Mouse (Mus musculus) myocyte (in vitro differentiated cells): ENCODE data around the gene Il13ra1. TPM values are rescaled to one million over a fixed set of nuclear protein-coding genes. Genes with fewer than 3 reads are reported as not detected.

ENCODE experiments used
- H3K27me3 ChIP-seq: one replicate; pipeline ENCODE4 v1.6.1; 2011; ENCODE audit not compliant: control insufficient read depth, insufficient read depth, insufficient read length
- H3K36me3 ChIP-seq: one replicate; pipeline ENCODE4 v1.6.1; 2011; ENCODE audit not compliant: control insufficient read depth, insufficient read depth
- H3K4me2 ChIP-seq: one replicate; pipeline ENCODE4 v1.6.1; 2011; ENCODE audit warnings: low read depth, control low read depth
- H3K4me3 ChIP-seq: one replicate; pipeline ENCODE4 v1.5.1; 2011; ENCODE audit warnings: mild to moderate bottlenecking, control low read depth, moderate library complexity
- H3K79me2 ChIP-seq: one replicate; pipeline ENCODE4 v1.6.1; 2011; ENCODE audit not compliant: control insufficient read depth, insufficient read depth
- H3ac ChIP-seq: one replicate; pipeline ENCODE4 v1.6.1; 2011; ENCODE audit not compliant: control insufficient read depth, insufficient read length
- CEBPB ChIP-seq: IDR thresholded peaks from 2 replicates; pipeline ENCODE4 v1.6.1; 2011; ENCODE audit warnings: mild to moderate bottlenecking, moderate library complexity; ENCODE audit not compliant: poor library complexity, insufficient read depth, severe bottlenecking
- E2F4 ChIP-seq: IDR thresholded peaks from one replicate; pipeline ENCODE4 v1.6.1; 2011; ENCODE audit warnings: mild to moderate bottlenecking, control low read depth, moderate library complexity; ENCODE audit not compliant: insufficient read depth
- MAX ChIP-seq: IDR thresholded peaks from one replicate; pipeline ENCODE4 v1.6.1; 2011; ENCODE audit warnings: low read depth, mild to moderate bottlenecking, control low read depth
- MYOD1 ChIP-seq, 3 experiments: IDR thresholded peaks; one replicate each; pipeline ENCODE4 v1.6.1; 2011; ENCODE audit warnings: control low read depth in 2 of 3, low read depth in 2 of 3, mild to moderate bottlenecking in 2 of 3, moderate library complexity in 1 of 3; ENCODE audit not compliant: insufficient read length in 2 of 3, control insufficient read depth in 1 of 3
- MYOG ChIP-seq, 3 experiments: IDR thresholded peaks; one replicate each; pipeline ENCODE4 v1.6.1; 2011; ENCODE audit warnings: control low read depth in 2 of 3, low read depth in 2 of 3, mild to moderate bottlenecking in 2 of 3; ENCODE audit not compliant: insufficient read length in 2 of 3, control insufficient read depth in 1 of 3, insufficient read depth in 1 of 3
- POLR2A ChIP-seq: IDR thresholded peaks from one replicate; pipeline ENCODE4 v1.6.1; 2011; ENCODE audit warnings: low read depth, mild to moderate bottlenecking, control low read depth, moderate library complexity; ENCODE audit not compliant: insufficient read length
- POLR2AphosphoS2 ChIP-seq: IDR thresholded peaks from one replicate; pipeline ENCODE4 v1.6.1; 2011; ENCODE audit warnings: low read depth, control low read depth; ENCODE audit not compliant: insufficient read length
- REST ChIP-seq: IDR thresholded peaks from one replicate; pipeline ENCODE4 v1.6.1; 2011; ENCODE audit warnings: mild to moderate bottlenecking, control low read depth, moderate library complexity; ENCODE audit not compliant: insufficient read depth, insufficient read length
- SRF ChIP-seq: IDR thresholded peaks from one replicate; pipeline ENCODE4 v1.6.1; 2011; ENCODE audit warnings: low read depth; ENCODE audit not compliant: control insufficient read depth, insufficient read length
- TCF12 ChIP-seq: IDR thresholded peaks from one replicate; pipeline ENCODE4 v1.6.1; 2011; ENCODE audit warnings: mild to moderate bottlenecking, control low read depth; ENCODE audit not compliant: poor library complexity, insufficient read depth, severe bottlenecking
- TCF3 ChIP-seq: IDR thresholded peaks from one replicate; pipeline ENCODE4 v1.6.1; 2011; ENCODE audit warnings: low read depth, control low read depth; ENCODE audit not compliant: insufficient read length
- USF1 ChIP-seq: IDR thresholded peaks from one replicate; pipeline ENCODE4 v1.6.1; 2011; ENCODE audit warnings: low read depth, mild to moderate bottlenecking, control low read depth, moderate library complexity
- polyA plus RNA-seq: library from polyadenylated mRNA; unstranded; fragments of >200 nt; fragmentation: generic; extraction: Trizol; gene quantifications from one replicate; pipeline ENCODE4 v1.2.1, GENCODE M21; 2012; ENCODE audit warnings: missing spikeins

Gene Il13ra1
- polyA plus RNA-seq, 1 experiment: 9.0 TPM

DNA sequence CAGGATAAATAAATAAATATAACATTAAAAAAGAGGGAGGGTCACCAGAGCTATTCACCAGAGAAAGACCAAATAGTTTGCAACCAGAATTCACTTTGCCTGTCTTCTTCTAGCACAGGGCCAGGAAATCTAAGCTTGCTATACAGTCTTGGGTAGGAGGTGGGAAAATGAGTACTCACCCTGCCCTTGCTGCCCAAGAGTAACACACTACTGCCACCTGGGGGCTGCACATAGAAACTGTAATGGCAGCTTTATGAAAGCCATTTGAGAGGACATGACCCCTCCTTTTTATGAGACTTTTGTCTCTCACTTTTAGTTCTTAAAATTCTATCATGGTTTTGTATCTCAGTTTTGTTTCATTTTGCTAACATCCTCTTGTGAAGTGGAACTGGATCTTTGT lies 71.7 kb downstream of the Il13ra1 start:
- Histone ChIP-seq H3K4me2 (no peak overlapping the region), H3K79me2 (no peaks in the 10 kb centered on the region), H3K36me3 (no peaks in the 10 kb centered on the region), H3ac (no peak overlapping the region), H3K4me3 (no peak overlapping the region), H3K27me3 (no peaks in the 10 kb centered on the region)
- TF ChIP-seq E2F4 (no peak), TCF12 (no peak), MYOG (IDR thresholded peaks at IDR 0.05; ENCODE audit: control insufficient read depth in 1 of 3, insufficient read depth in 1 of 3, insufficient read length in 2 of 3, low read depth in 2 of 3) (no peak), MYOD1 (IDR thresholded peaks at IDR 0.05; ENCODE audit: control insufficient read depth in 1 of 3, insufficient read length in 2 of 3, low read depth in 2 of 3) (no peak), TCF3 (no peak), MAX (no peak), REST (no peak), CEBPB (no peak), POLR2AphosphoS2 (no peak), SRF (no peak), USF1 (no peak)

DNA sequence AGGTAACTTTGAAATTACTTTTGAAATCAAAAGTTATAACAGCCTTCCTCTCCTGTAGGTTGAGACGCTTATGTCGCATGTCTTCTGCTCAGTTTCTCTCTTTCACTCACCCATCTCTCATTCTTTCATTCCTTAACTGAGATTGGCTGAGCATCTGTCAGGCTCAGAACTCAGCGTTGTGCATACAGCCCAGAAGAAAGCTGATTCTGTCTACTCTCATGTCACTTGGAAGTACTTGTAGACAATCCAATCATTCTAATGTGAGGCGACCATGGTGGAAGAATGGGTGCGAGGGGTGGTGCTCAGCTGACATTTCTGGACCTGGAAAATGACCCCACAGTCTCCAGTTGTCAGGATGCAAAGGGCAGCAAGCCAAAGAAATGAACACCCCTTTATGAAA lies 74.1 kb downstream of the Il13ra1 start:
- H3K36me3 ChIP-seq: no peaks in the 10 kb centered on the region
- H3K4me3 ChIP-seq: no peak overlapping the region
- no peak overlapping the region for H3K4me2 ChIP-seq

DNA sequence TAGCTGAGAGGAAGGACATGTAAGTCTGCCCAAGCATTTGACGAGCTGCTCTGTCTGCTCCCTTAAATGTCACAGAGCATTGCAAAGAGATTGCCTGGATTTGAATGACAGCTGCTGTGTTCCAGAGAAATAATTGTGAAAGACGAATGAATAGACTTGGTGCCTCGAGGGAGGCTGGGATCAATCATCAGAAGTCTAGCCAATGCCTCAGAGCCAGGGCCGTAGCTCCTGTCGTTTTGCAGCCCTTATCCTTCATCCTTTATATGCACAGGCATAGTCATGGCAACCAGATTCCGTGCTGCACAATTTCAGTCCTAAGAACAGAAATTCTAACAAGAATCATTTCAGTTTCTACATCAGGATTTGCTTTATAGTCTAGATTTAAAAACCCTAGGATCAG lies 74.5 kb downstream of the Il13ra1 start:
- Histone ChIP-seq H3ac (no peak overlapping the region), H3K4me3 (no peak overlapping the region), H3K27me3 (no peaks in the 10 kb centered on the region), H3K36me3 (no peaks in the 10 kb centered on the region), H3K79me2 (no peaks in the 10 kb centered on the region), H3K4me2 (no peak overlapping the region)
- TF ChIP-seq USF1: no peak
- TF ChIP-seq E2F4: no peak
- TF ChIP-seq CEBPB: no peak
- TF ChIP-seq MYOG (IDR thresholded peaks at IDR 0.05; ENCODE audit: control insufficient read depth in 1 of 3, insufficient read depth in 1 of 3, insufficient read length in 2 of 3, low read depth in 2 of 3): no peak
- no peak for TF ChIP-seq MAX
- no peak for TF ChIP-seq TCF3
- TF ChIP-seq SRF: no peak
- TF ChIP-seq TCF12: no peak
- TF ChIP-seq REST: no peak
- TF ChIP-seq POLR2A: no peak
- TF ChIP-seq MYOD1 (IDR thresholded peaks at IDR 0.05; ENCODE audit: control insufficient read depth in 1 of 3, insufficient read length in 2 of 3, low read depth in 2 of 3): no peak
- no peak for TF ChIP-seq POLR2AphosphoS2

More for the DNA sequence above, 74.1 kb downstream of the Il13ra1 start:
- Histone ChIP-seq H3K79me2 (no peaks in the 10 kb centered on the region), H3K27me3 (no peaks in the 10 kb centered on the region), H3ac (no peak overlapping the region)
- TF ChIP-seq TCF3: no peak
- TF ChIP-seq POLR2A: no peak
- TF ChIP-seq MYOG (IDR thresholded peaks at IDR 0.05; ENCODE audit: control insufficient read depth in 1 of 3, insufficient read depth in 1 of 3, insufficient read length in 2 of 3, low read depth in 2 of 3): no peak
- no peak for TF ChIP-seq MYOD1 (IDR thresholded peaks at IDR 0.05; ENCODE audit: control insufficient read depth in 1 of 3, insufficient read length in 2 of 3, low read depth in 2 of 3)
- no peak for TF ChIP-seq CEBPB
- TF ChIP-seq SRF: no peak
- no peak for TF ChIP-seq MAX
- no peak for TF ChIP-seq USF1
- no peak for TF ChIP-seq E2F4

DNA sequence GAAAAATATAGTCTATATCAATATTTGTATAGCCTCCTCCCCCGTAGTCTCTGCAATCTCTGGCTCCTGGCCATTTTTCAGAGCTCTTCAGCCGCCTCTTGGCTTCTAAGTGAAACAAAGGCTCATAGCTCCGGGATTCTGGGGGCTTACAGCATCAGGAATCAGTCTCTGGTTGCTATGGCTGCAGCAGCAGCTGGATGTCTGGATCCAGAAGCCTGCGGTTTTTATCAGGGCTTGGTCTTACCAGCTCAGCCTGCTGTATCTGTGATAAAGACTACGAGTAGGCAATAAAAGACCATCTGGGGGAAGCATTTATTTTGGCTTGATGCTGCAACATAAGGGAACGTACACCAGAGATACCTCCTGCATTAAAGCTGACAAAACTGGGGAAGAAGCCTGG lies 82.0 kb downstream of the Il13ra1 start:
- Histone ChIP-seq H3K27me3 (no peaks in the 10 kb centered on the region), H3ac (no peak overlapping the region), H3K79me2 (no peaks in the 10 kb centered on the region), H3K4me2 (no peak overlapping the region), H3K36me3 (no peaks in the 10 kb centered on the region), H3K4me3 (no peak overlapping the region)
- TF ChIP-seq REST (no peak), MAX (no peak), USF1 (no peak), MYOD1 (IDR thresholded peaks at IDR 0.05; ENCODE audit: control insufficient read depth in 1 of 3, insufficient read length in 2 of 3, low read depth in 2 of 3) (no peak), TCF12 (no peak), SRF (no peak), POLR2AphosphoS2 (no peak), MYOG (IDR thresholded peaks at IDR 0.05; ENCODE audit: control insufficient read depth in 1 of 3, insufficient read depth in 1 of 3, insufficient read length in 2 of 3, low read depth in 2 of 3) (no peak), CEBPB (no peak), TCF3 (no peak), E2F4 (no peak), POLR2A (no peak)
